Mouse (Mus musculus): ENCODE measurements around the gene Ewsr1. TPM values are rescaled to one million over a fixed set of nuclear protein-coding genes. Genes with fewer than 3 reads are reported as not detected.

Gene Ewsr1
- total and polyA plus RNA-seq, 2 experiments = 89.8 to 112 TPM

- H3K27ac ChIP-seq (replicated peaks; ENCODE audit: insufficient read depth, low read depth, low read length) = no peak overlapping the region
- 79% methylated on average over 13 of the region's 13 CpGs for WGBS
- no peak for TF ChIP-seq POLR2A (IDR thresholded peaks at IDR 0.05; ENCODE audit: extremely low read depth, insufficient read depth, low read length)
- no peak for TF ChIP-seq CTCF (IDR thresholded peaks at IDR 0.05; ENCODE audit: low read depth, low read length)
- 0 out of 2 replicates have a peak, but pooled peaks cover 4% of the 10 kb centered on the region for H3K27me3 ChIP-seq (ENCODE audit: control insufficient read depth, insufficient read depth, low read length)
- no peak overlapping the region; the same call in 1 of the 2 replicates for H3K9ac ChIP-seq (ENCODE audit: low read depth, low read length)
- peaks cover 22% of the 10 kb centered on the region for H3K4me1 ChIP-seq (ENCODE audit: control insufficient read depth, insufficient read depth, low read length)
- peaks cover 8% of the 10 kb centered on the region; the same call in 1 of the 2 replicates for H3K79me2 ChIP-seq (ENCODE audit: control insufficient read depth, insufficient read depth, low read length)
- H3K4me3 ChIP-seq (ENCODE audit: insufficient read depth, low read depth, low read length) = no peak overlapping the region
- DNase-seq (ENCODE audit: extremely low read depth, low read depth, low spot score) = no peak
- H3K36me3 ChIP-seq (ENCODE audit: control insufficient read depth, insufficient read depth, low read length) = no peaks in the 10 kb centered on the region
These were observed 36.1 kb downstream of the Ewsr1 start for GRCm38 (mm10) chr11:5062860-5063505.

DNA sequence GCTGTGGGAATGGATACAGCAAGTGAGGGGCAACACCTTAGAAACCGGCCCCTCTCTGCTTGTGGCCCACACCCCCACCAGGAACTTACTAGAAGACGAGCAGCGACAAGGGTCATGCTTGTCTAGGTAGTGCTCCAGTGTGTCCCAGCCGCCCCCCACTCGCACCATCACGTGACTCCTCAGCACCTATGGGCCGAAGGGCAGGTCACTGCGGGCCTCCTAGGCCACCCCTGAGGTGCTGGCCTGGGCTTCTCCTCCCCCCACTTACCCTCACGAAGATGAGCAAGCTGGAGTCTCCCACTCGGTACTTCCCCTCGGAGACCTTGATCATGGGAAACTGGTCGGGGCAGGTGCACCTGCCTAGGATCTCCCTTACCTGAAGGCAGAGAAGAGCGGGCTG lies 36.7 kb downstream of the Ewsr1 start:
- WGBS = 48% methylated on average over 13 of the region's 13 CpGs
- peaks cover 22% of the 10 kb centered on the region for H3K4me1 ChIP-seq (ENCODE audit: control insufficient read depth, insufficient read depth, low read length)

DNA sequence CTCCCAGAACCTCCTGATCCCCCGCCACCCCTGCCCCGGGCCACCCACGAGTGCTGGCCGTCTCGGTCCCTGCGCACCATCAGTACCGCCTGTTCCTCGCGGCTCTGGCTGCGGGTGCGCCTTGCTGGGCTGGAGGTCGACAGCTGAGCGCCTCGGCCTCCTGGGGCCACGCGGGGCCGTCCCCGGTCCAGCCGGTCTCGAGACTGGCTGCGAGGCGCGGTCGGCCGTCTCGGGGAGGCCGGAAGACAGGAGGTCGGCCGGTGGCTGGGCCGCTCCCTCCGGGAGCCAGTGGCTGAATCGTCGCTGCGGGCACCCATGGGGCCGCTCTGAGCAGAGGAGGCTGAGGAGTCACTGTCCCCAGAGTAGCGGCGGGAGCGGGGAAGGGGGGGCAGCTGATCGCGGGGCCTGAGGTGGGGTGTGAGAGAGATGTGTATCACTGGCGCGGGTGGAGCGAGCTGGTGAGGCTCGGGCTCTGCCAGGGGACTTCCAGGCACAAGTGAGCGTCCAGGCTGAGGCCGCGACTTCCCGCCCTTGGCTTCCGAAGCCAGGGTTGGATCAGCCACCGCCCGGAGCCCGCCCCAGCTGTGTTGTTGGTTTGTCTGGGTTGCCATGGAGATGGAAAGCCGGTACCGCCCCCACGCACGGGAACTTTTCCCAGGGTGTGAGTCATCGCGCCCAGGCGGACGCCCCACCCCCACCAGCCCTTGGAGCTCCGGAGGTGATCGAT lies 37.5 kb downstream of the Ewsr1 start:
- WGBS = 21% methylated on average over 62 of the region's 62 CpGs
- Histone ChIP-seq H3K36me3 (ENCODE audit: control insufficient read depth, insufficient read depth, low read length) (no peaks in the 10 kb centered on the region), H3K4me3 (ENCODE audit: insufficient read depth, low read depth, low read length) (peak overlapping the region; percentile 42; the same call in 1 of the 2 replicates), H3K4me1 (ENCODE audit: control insufficient read depth, insufficient read depth, low read length) (peaks cover 22% of the 10 kb centered on the region), H3K79me2 (ENCODE audit: control insufficient read depth, insufficient read depth, low read length) (peaks cover 8% of the 10 kb centered on the region; the same call in 1 of the 2 replicates), H3K27ac (replicated peaks; ENCODE audit: insufficient read depth, low read depth, low read length) (no peak overlapping the region), H3K9ac (ENCODE audit: low read depth, low read length) (peak overlapping the region; percentile 24; the same call in 1 of the 2 replicates), H3K27me3 (ENCODE audit: control insufficient read depth, insufficient read depth, low read length) (0 out of 2 replicates have a peak, but pooled peaks cover 7% of the 10 kb centered on the region)
- TF ChIP-seq POLR2A (IDR thresholded peaks at IDR 0.05; ENCODE audit: extremely low read depth, insufficient read depth, low read length) (no peak), CTCF (IDR thresholded peaks at IDR 0.05; ENCODE audit: low read depth, low read length) (no peak)
- DNase-seq (ENCODE audit: extremely low read depth, low read depth, low spot score) = peak; percentile 68

More for the DNA sequence above, 36.7 kb downstream of the Ewsr1 start:
- H3K79me2 ChIP-seq (ENCODE audit: control insufficient read depth, insufficient read depth, low read length) = peaks cover 8% of the 10 kb centered on the region; the same call in 1 of the 2 replicates
- H3K36me3 ChIP-seq (ENCODE audit: control insufficient read depth, insufficient read depth, low read length) = no peaks in the 10 kb centered on the region
- no peak for DNase-seq (ENCODE audit: extremely low read depth, low read depth, low spot score)
- peak overlapping the region; percentile 42; the same call in 1 of the 2 replicates for H3K4me3 ChIP-seq (ENCODE audit: insufficient read depth, low read depth, low read length)
- H3K9ac ChIP-seq (ENCODE audit: low read depth, low read length) = peak overlapping the region; percentile 33
- H3K27ac ChIP-seq (replicated peaks; ENCODE audit: insufficient read depth, low read depth, low read length) = no peak overlapping the region
- 0 out of 2 replicates have a peak, but pooled peaks cover 7% of the 10 kb centered on the region for H3K27me3 ChIP-seq (ENCODE audit: control insufficient read depth, insufficient read depth, low read length)
- TF ChIP-seq CTCF (IDR thresholded peaks at IDR 0.05; ENCODE audit: low read depth, low read length) = no peak
- no peak for TF ChIP-seq POLR2A (IDR thresholded peaks at IDR 0.05; ENCODE audit: extremely low read depth, insufficient read depth, low read length)

DNA sequence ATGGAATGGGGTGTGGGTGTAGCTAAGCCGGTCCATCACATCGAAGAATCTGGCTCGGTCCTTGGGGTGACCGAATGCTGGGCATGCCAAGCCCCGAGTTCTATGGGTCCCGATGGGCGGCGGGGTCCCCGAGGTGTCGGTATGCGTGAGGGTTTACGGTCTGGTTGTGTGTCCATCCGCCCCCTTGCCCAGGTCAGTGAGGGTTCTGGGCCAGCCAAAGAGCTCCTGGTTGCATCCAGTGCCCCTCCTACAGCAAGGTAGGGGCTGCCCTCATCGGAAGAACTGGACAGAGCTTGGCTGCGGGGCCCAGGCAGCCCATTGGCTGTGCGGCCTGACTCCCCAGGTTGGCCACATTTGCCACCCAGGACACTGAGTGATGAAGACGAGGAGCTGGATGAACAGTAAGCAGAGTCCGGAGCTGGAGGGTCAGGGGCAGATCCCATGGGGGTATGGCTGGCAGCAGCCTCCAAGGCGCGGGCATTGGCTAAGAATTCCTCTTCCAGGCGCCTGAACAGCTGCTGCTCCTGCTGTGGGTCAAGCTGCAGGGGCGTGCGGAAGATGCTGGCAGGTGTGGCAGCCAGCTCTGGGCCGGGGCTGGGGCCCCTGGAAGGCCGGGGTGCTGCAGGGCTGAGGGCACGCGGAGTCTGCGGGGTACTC lies 38.2 kb downstream of the Ewsr1 start:
- H3K27ac ChIP-seq (replicated peaks; ENCODE audit: insufficient read depth, low read depth, low read length) = no peak overlapping the region
- H3K9ac ChIP-seq (ENCODE audit: low read depth, low read length) = no peak overlapping the region
- no peak for TF ChIP-seq CTCF (IDR thresholded peaks at IDR 0.05; ENCODE audit: low read depth, low read length)
- TF ChIP-seq POLR2A (IDR thresholded peaks at IDR 0.05; ENCODE audit: extremely low read depth, insufficient read depth, low read length) = no peak
- H3K4me3 ChIP-seq (ENCODE audit: insufficient read depth, low read depth, low read length) = no peak overlapping the region
- 93% methylated on average over 28 of the region's 28 CpGs for WGBS
- peaks cover 8% of the 10 kb centered on the region; the same call in 1 of the 2 replicates for H3K79me2 ChIP-seq (ENCODE audit: control insufficient read depth, insufficient read depth, low read length)
- H3K36me3 ChIP-seq (ENCODE audit: control insufficient read depth, insufficient read depth, low read length) = no peaks in the 10 kb centered on the region
- H3K27me3 ChIP-seq (ENCODE audit: control insufficient read depth, insufficient read depth, low read length) = 0 out of 2 replicates have a peak, but pooled peaks cover 7% of the 10 kb centered on the region
- DNase-seq (ENCODE audit: extremely low read depth, low read depth, low spot score) = no peak
- peaks cover 22% of the 10 kb centered on the region for H3K4me1 ChIP-seq (ENCODE audit: control insufficient read depth, insufficient read depth, low read length)

GRCm38 (mm10) chr11:5059704-5060156 lies 39.3 kb downstream of the Ewsr1 start:
- no peaks in the 10 kb centered on the region for H3K36me3 ChIP-seq (ENCODE audit: control insufficient read depth, insufficient read depth, low read length)
- 0 out of 2 replicates have a peak, but pooled peaks cover 7% of the 10 kb centered on the region for H3K27me3 ChIP-seq (ENCODE audit: control insufficient read depth, insufficient read depth, low read length)
- peaks cover 20% of the 10 kb centered on the region for H3K4me1 ChIP-seq (ENCODE audit: control insufficient read depth, insufficient read depth, low read length)
- H3K9ac ChIP-seq (ENCODE audit: low read depth, low read length) = no peak overlapping the region
- no peak overlapping the region for H3K4me3 ChIP-seq (ENCODE audit: insufficient read depth, low read depth, low read length)
- no peak for TF ChIP-seq POLR2A (IDR thresholded peaks at IDR 0.05; ENCODE audit: extremely low read depth, insufficient read depth, low read length)
- TF ChIP-seq CTCF (IDR thresholded peaks at IDR 0.05; ENCODE audit: low read depth, low read length) = peak; percentile 92
- peaks cover 8% of the 10 kb centered on the region; the same call in 1 of the 2 replicates for H3K79me2 ChIP-seq (ENCODE audit: control insufficient read depth, insufficient read depth, low read length)
- H3K27ac ChIP-seq (replicated peaks; ENCODE audit: insufficient read depth, low read depth, low read length) = no peak overlapping the region
- peak; percentile 40 for DNase-seq (ENCODE audit: extremely low read depth, low read depth, low spot score)
- 30% methylated on average over 27 of the region's 27 CpGs for WGBS
